Mouse (Mus musculus) frontal cortex, adult (tissue): ENCODE measurements around the gene Sncb.
"Not testable (repeated sequence)": the region's sequence is repeated elsewhere in the genome, so short reads cannot be mapped to it uniquely, and the experiment has no call there.

Experiments
- ATAC-seq: cut with Nextera tagmentation; 2 replicates; pipeline ENCODE4 v1.9.2; 2017; ENCODE audit warnings: mild to moderate bottlenecking, moderate library complexity, mixed read lengths; ENCODE audit not compliant: low TSS enrichment

Gene Sncb

GRCm38 (mm10) chr13:54766192-54766768, at the start of gene Sncb:
Sncb (minus strand) TSS chr13:54766595.
- ATAC-seq = peak; percentile 77

GRCm38 (mm10) chr13:54813381-54813780, 47.0 kb upstream of the Sncb start:
- ATAC-seq = no peak

- ATAC-seq = peak; percentile 79
Observed at GRCm38 (mm10) chr13:54811476-54811875, 45.1 kb upstream of the Sncb start.

GRCm38 (mm10) chr13:54808067-54808466, 41.7 kb upstream of the Sncb start:
- ATAC-seq = peak; percentile 51; the same call in 1 of the 2 replicates

GRCm38 (mm10) chr13:54806434-54806976, 40.1 kb upstream of the Sncb start:
- ATAC-seq = no peak

- 0 out of 2 replicates have a peak, but pooled peaks have one; percentile 42 for ATAC-seq
Observed at GRCm38 (mm10) chr13:54805134-54805838, 38.9 kb upstream of the Sncb start.

- no peak for ATAC-seq
Observed at GRCm38 (mm10) chr13:54803010-54803409, 36.6 kb upstream of the Sncb start.

GRCm38 (mm10) chr13:54800206-54800605, 33.8 kb upstream of the Sncb start:
- no peak for ATAC-seq

- ATAC-seq = peak; percentile 22; the same call in 1 of the 2 replicates
Observed at GRCm38 (mm10) chr13:54799701-54800100, 33.3 kb upstream of the Sncb start.

- peak; percentile 14 for ATAC-seq
Observed at GRCm38 (mm10) chr13:54798740-54799139, 32.3 kb upstream of the Sncb start.

GRCm38 (mm10) chr13:54797861-54798643, 31.7 kb upstream of the Sncb start:
- ATAC-seq = peak; percentile 41

GRCm38 (mm10) chr13:54797356-54797755, 31.0 kb upstream of the Sncb start:
- ATAC-seq = no peak

GRCm38 (mm10) chr13:54794843-54795242, 28.4 kb upstream of the Sncb start:
- ATAC-seq = no peak

GRCm38 (mm10) chr13:54794002-54794577, 27.7 kb upstream of the Sncb start:
- ATAC-seq = peak; percentile 28; the same call in 1 of the 2 replicates

- no peak for ATAC-seq
Observed at GRCm38 (mm10) chr13:54792259-54793230, 26.1 kb upstream of the Sncb start.

- peak; percentile 24 for ATAC-seq
Observed at GRCm38 (mm10) chr13:54789561-54790397, 23.4 kb upstream of the Sncb start.

- peak; percentile 78 for ATAC-seq
Observed at GRCm38 (mm10) chr13:54788740-54789560, 22.6 kb upstream of the Sncb start, which contains the start of gene Tspan17. Tspan17 (plus strand) TSS chr13:54789377.

GRCm38 (mm10) chr13:54787591-54787990, 21.2 kb upstream of the Sncb start:
- not testable (repeated sequence) for ATAC-seq

GRCm38 (mm10) chr13:54783698-54784097, 17.3 kb upstream of the Sncb start, which contains the start of gene Eif4e1b:
Eif4e1b (plus strand) TSS chr13:54783998.
- ATAC-seq = no peak
